Mouse (Mus musculus) kidney, embryonic 16.5 days (tissue): ENCODE results near the gene Zfp770. TPM values are rescaled to one million over a fixed set of nuclear protein-coding genes. Genes with fewer than 3 reads are reported as not detected.
"Not testable (repeated sequence)": the region's sequence is repeated elsewhere in the genome, so short reads cannot be mapped to it uniquely, and the experiment has no call there.

Source experiments
- ATAC-seq: fragments of 200-750 bp; cut with Nextera tagmentation; 2 replicates; pipeline ENCODE4 v1.8.0; 2017; ENCODE audit warnings: moderate TSS enrichment; ENCODE audit not compliant: low FRiP score, low TSS enrichment
- H3K27ac ChIP-seq: fragments of 300-500 bp; sonication (generic); 2 replicates; pipeline ENCODE4 v1.5.1; 2014; ENCODE audit warnings: low read length
- H3K27me3 ChIP-seq: fragments of 300-500 bp; sonication (generic); 2 replicates; pipeline ENCODE4 v1.6.1; 2014; ENCODE audit warnings: low read length, control low read depth, mixed read lengths; ENCODE audit not compliant: insufficient read depth
- H3K36me3 ChIP-seq: fragments of 300-500 bp; sonication (generic); 2 replicates; pipeline ENCODE4 v1.6.1; 2014; ENCODE audit warnings: low read length, control low read depth, mixed read lengths; ENCODE audit not compliant: insufficient read depth
- H3K4me1 ChIP-seq: fragments of 300-500 bp; sonication (generic); 2 replicates; pipeline ENCODE4 v1.6.1; 2014; ENCODE audit warnings: low read length, control low read depth, mixed read lengths; ENCODE audit not compliant: insufficient read depth
- H3K4me2 ChIP-seq: fragments of 300-500 bp; sonication (generic); replicated peaks from 2 replicates; pipeline ENCODE4 v1.6.1; 2014; ENCODE audit warnings: low read depth, low read length
- H3K4me3 ChIP-seq: fragments of 300-500 bp; sonication (generic); 2 replicates; pipeline ENCODE4 v1.5.1; 2014; ENCODE audit warnings: mild to moderate bottlenecking, low read length
- H3K9ac ChIP-seq: fragments of 300-500 bp; sonication (generic); replicated peaks from 2 replicates; pipeline ENCODE4 v1.6.1; 2014; ENCODE audit warnings: low read length
- H3K9me3 ChIP-seq: fragments of 300-500 bp; sonication (generic); 2 replicates; pipeline ENCODE4 v1.6.1; 2016; ENCODE audit warnings: low read length, control low read depth
- WGBS: fragments of 180-500 bp; shearing (Covaris S2); extraction: QIAGEN DNeasy Blood & Tissue Kit; methylation state at CpG from one replicate; pipeline ENCODE4 v1.1.7; 2014; 5-methylcytosine and 5-hydroxymethylcytosine counted together
- polyA plus RNA-seq: library from polyadenylated mRNA; unstranded; fragments of >200 nt; fragmentation: Nextera tagmentation; extraction: Ambion mirVana; gene quantifications from 2 replicates; pipeline ENCODE4 v1.2.1, GENCODE M21; 2015

Zfp770 gene
- polyA plus RNA-seq, 1 experiment from 2014 or later, result 3.6 TPM

GRCm38 (mm10) chr2:114186924-114187323 is 14.3 kb downstream of the Zfp770 start, which contains the start of gene Aqr:
TSS of gene Aqr (minus strand) at chr2:114187024.
- H3K27me3 ChIP-seq, H3K9me3 ChIP-seq, H3K9ac ChIP-seq, H3K4me2 ChIP-seq, H3K4me3 ChIP-seq, ATAC-seq, H3K27ac ChIP-seq, H3K4me1 ChIP-seq, H3K36me3 ChIP-seq: not testable (repeated sequence)
- WGBS, result 80% methylated on average over 1 of the region's 6 CpGs

DNA sequence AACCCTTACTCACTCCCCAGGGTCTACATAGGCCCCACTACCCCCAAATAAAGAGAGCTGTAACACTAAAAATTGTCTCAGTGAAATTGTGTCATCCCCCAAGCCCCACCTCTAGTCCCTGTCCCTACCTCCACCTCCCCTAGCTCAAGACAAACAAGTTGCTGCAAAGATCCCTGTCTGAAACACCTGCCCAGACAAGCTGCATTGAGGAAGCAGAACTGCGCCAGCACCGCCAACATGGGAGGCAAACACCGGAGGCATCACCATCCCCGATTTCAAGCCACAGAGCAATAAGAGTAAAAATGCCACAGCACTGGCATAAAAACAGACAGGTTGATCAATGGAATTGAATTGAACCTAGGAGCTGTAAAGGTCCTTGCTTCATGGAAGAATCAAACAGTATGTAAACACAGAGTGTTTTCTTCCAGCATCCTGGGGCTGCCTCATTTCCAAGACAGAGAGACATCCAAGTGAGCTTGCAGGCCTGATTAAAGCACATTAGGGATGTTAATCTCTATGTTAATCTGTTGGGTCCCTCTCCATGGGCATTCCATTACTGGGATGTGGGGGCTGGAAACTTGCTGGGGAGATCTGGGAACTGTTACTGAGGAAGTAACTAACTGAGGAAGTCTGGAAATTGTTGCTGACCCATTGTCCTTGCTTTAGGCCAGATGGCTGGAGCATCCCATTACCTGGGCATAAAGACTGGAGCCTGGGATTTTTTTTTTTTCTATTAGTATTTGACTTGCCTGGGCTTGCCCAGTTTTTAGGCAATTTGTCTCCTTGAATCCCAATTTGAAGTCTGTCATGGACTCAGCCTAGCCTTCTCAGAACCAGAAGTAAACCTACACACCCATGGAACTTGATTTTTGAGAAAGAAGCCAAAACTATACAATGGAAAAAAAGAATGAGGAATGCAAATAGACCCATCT is 23.2 kb downstream of the Zfp770 start:
- Histone ChIP-seq H3K9me3 (no peaks in the 10 kb centered on the region), H3K4me3 (no peak overlapping the region), H3K4me2 (no peak overlapping the region), H3K9ac (no peak overlapping the region), H3K27ac (no peak overlapping the region), H3K36me3 (no peaks in the 10 kb centered on the region), H3K27me3 (no peaks in the 10 kb centered on the region), H3K4me1 (peaks cover 14% of the 10 kb centered on the region)
- 63% methylated on average over 4 of the region's 4 CpGs for WGBS
- no peak for ATAC-seq

DNA sequence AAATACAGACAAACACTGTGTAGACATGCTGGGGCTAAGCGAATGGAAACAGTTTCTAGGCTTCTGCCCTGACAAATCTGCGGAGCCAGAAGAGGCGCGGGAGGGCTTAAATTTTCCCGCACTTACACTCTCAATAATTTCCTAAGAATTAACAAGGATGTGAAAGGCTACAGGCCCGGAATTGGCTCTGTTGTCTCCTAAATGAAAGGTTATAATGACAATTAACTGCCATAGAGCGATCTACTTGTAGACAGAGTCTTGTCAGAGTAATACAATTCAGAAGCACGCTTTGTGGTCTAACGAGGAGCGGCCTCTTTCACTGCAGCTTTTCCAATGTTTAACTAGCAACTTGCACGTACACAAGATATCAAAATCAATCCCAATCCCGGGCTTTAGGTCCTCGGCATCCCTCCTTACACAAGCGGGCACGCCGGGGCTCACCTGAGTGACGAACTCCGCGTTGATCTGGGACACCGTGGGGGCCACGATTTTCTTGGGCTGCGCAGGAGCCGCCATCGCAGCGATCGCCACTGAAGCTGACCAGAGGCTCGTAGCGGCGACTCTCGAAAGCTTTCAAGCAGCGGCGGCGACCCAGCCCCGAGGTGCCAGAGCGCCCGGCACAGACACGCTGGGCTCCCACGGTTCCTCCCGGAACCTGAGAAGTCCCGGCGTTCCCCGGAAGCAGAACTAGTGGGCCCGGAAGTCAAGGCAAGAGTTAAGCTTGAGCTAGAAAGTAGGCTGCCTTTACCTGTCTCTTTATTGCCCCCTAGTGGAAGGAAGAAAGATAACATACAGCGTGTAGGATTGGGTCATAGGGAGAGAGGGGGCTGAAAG is 26.4 kb downstream of the Zfp770 start:
- WGBS, result under 1% methylated on average over 44 of the region's 44 CpGs

DNA sequence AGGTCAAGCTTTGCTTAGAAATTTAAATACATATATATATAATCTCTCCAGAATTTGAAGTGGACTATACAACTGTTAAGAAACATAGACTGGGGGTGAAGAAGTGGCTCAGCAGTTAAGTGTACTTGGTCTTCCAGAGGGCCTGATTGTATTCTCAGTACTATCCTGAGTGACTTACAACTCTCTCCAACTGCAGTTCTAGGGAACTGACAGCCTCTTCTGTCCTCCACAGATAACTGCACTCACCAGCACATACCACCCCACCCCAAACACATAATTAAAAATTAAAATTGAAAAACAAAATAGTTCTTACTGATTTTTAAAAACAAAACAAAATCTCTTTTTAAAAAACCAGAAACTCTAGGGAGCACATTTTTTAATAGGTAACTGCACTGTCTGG is 28.0 kb downstream of the Zfp770 start:
- Histone ChIP-seq H3K4me3 (no peak overlapping the region), H3K27me3 (no peaks in the 10 kb centered on the region), H3K9me3 (no peaks in the 10 kb centered on the region), H3K9ac (no peak overlapping the region), H3K4me1 (peaks cover 14% of the 10 kb centered on the region), H3K36me3 (peaks cover 9% of the 10 kb centered on the region; the same call in 1 of the 2 replicates), H3K27ac (no peak overlapping the region), H3K4me2 (no peak overlapping the region)
- ATAC-seq, result no peak

More for the DNA sequence above, 26.4 kb downstream of the Zfp770 start:
- peak overlapping the region; percentile 80 for H3K4me3 ChIP-seq
- H3K27ac ChIP-seq, result peak overlapping the region; percentile 52; the same call in 1 of the 2 replicates
- H3K36me3 ChIP-seq, result peaks cover 5% of the 10 kb centered on the region; the same call in 1 of the 2 replicates
- peak overlapping the region; percentile 89 for H3K9ac ChIP-seq
- H3K4me2 ChIP-seq, result peak overlapping the region; percentile 93
- peak; percentile 96 for ATAC-seq
- no peaks in the 10 kb centered on the region for H3K9me3 ChIP-seq
- no peaks in the 10 kb centered on the region for H3K27me3 ChIP-seq
- H3K4me1 ChIP-seq, result peaks cover 14% of the 10 kb centered on the region

GRCm38 (mm10) chr2:114167837-114168236 is 33.4 kb downstream of the Zfp770 start:
- H3K4me2 ChIP-seq, result no peak overlapping the region
- no peak overlapping the region for H3K9ac ChIP-seq
- H3K9me3 ChIP-seq, result no peaks in the 10 kb centered on the region
- no peak overlapping the region for H3K4me3 ChIP-seq
- H3K36me3 ChIP-seq, result peaks cover 29% of the 10 kb centered on the region
- no peak overlapping the region for H3K27ac ChIP-seq
- no peaks in the 10 kb centered on the region for H3K4me1 ChIP-seq
- H3K27me3 ChIP-seq, result no peaks in the 10 kb centered on the region
- ATAC-seq, result no peak

GRCm38 (mm10) chr2:114161978-114162377 is 39.3 kb downstream of the Zfp770 start:
- no peaks in the 10 kb centered on the region for H3K9me3 ChIP-seq
- H3K27me3 ChIP-seq, result no peaks in the 10 kb centered on the region
- no peak overlapping the region for H3K4me3 ChIP-seq
- no peaks in the 10 kb centered on the region for H3K4me1 ChIP-seq
- H3K4me2 ChIP-seq, result no peak overlapping the region
- no peak overlapping the region for H3K27ac ChIP-seq
- no peak overlapping the region for H3K9ac ChIP-seq
- H3K36me3 ChIP-seq, result peaks cover 42% of the 10 kb centered on the region
- no peak for ATAC-seq
- WGBS, result 89% methylated on average over 1 of the region's 1 CpGs

- peaks cover 46% of the 10 kb centered on the region for H3K36me3 ChIP-seq
- 82% methylated on average over 4 of the region's 4 CpGs for WGBS
- no peaks in the 10 kb centered on the region for H3K27me3 ChIP-seq
- no peak overlapping the region for H3K27ac ChIP-seq
- H3K4me1 ChIP-seq, result no peaks in the 10 kb centered on the region
- no peak overlapping the region for H3K4me3 ChIP-seq
- no peak overlapping the region for H3K4me2 ChIP-seq
- H3K9me3 ChIP-seq, result no peaks in the 10 kb centered on the region
- H3K9ac ChIP-seq, result no peak overlapping the region
- no peak for ATAC-seq
These were observed 43.9 kb downstream of the Zfp770 start for GRCm38 (mm10) chr2:114157345-114157744.

DNA sequence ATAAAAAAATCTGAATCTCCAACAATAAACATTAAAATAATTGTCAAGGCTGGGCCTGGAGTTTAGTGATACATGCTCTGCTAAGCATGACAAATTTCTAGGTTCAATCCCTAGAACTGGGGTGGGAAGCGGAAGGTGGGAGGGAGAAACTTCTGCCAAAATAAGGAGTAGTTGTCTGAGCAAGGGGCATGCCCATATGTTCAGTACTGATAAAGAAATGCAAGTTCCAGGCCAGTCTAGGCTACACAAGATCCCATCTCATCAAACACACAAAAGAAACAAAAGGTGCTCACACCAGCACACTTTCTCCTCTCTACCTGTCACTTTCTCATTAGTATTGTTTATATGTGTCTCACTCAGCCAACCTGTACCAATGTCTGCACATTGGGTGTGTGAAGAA is 44.6 kb downstream of the Zfp770 start:
- H3K36me3 ChIP-seq, result peaks cover 46% of the 10 kb centered on the region
- no peak for ATAC-seq
- H3K4me3 ChIP-seq, result no peak overlapping the region
- no peak overlapping the region for H3K9ac ChIP-seq
- 71% methylated on average over 1 of the region's 1 CpGs for WGBS
- H3K4me2 ChIP-seq, result no peak overlapping the region
- no peak overlapping the region for H3K27ac ChIP-seq
- H3K4me1 ChIP-seq, result no peaks in the 10 kb centered on the region
- no peaks in the 10 kb centered on the region for H3K9me3 ChIP-seq
- no peaks in the 10 kb centered on the region for H3K27me3 ChIP-seq

GRCm38 (mm10) chr2:114153247-114153646 is 48.0 kb downstream of the Zfp770 start:
- H3K27ac ChIP-seq, result no peak overlapping the region
- peaks cover 49% of the 10 kb centered on the region for H3K36me3 ChIP-seq
- H3K4me2 ChIP-seq, result no peak overlapping the region
- H3K27me3 ChIP-seq, result no peaks in the 10 kb centered on the region
- H3K4me3 ChIP-seq, result no peak overlapping the region
- no peak for ATAC-seq
- no peaks in the 10 kb centered on the region for H3K4me1 ChIP-seq
- WGBS, result 90% methylated on average over 6 of the region's 6 CpGs
- H3K9ac ChIP-seq, result no peak overlapping the region
- no peaks in the 10 kb centered on the region for H3K9me3 ChIP-seq
